Mouse (Mus musculus): Measurements from ENCODE around the gene Nup98.

DNA sequence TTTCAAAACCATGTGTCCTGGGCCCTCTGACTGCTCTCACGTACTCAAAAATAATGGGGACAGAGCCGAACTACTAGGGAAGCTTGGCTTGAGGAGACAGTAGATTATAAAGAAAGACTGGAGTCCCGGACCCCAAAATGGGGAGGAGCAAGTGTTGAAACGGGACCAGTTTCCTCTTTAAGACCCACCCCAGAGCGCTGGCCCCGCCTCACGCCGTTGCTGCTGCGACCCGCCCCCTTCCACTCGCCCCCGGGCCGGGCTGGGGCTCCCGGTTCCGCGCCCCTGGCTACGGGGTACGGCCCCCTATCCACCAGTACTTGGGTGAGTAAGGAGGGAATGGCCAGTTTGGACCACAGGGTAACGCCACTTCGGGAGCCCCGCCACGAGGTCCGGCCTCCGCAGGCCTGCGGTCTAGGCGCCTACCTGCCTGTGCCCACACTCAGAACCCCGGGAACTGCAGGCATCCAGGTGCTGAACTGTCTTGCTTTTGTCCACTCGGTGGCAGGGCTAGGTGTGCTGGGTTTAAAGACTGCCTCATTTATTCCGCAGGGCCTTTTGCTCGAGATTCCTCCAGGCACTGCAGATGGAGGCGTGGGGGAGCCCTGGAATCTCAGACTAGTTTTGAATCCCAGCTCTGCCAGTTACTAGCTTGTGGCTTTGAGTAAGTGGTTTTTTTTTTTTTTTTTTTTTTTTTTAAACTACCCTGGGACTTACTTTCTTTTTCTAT, 13.0 kb upstream of the Nup98 start:
- TF ChIP-seq POLR2A (IDR thresholded peaks at IDR 0.05; ENCODE audit: insufficient read depth, low read depth, low read length) = no peak
- TF ChIP-seq CTCF (IDR thresholded peaks at IDR 0.05; ENCODE audit: insufficient read depth, low read depth, low read length) = no peak
